Mouse (Mus musculus): ENCODE data around the gene Krt6b. TPM values are rescaled to one million over a fixed set of nuclear protein-coding genes. Genes with fewer than 3 reads are reported as not detected.

The Krt6b gene
- polyA plus RNA-seq, 1 experiment from 2014 or later: not detected

- no peak for ATAC-seq (ENCODE audit: low read depth)
- no peak within 1 kb of the TSS for H3K4me3 ChIP-seq (ENCODE audit: low read depth, low read length)
These were observed 32.8 kb downstream of the Krt6b start, which contains the start of gene Gm5478 for GRCm38 (mm10) chr15:101647280-101647679. Gene Gm5478 (minus strand): TSS chr15:101647380.

DNA sequence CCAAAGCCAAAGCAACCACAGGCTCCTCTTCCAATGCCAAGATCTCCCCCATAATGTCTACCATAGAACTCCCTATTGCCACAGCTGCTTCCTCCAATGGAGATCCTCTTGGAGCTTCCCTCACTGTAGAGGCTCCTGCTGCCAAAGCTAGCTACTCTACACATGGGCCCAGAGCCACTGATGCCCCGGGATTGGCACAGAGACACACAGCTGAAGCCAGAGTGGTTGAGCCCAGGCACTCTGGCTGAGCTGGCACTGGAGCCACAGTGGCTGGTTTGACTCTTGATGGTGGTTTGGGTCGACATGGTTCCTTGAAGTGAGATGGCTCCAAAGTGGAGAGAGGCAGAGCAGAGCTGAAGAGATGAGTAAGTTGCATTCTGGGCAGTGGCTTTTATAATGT is 52.2 kb downstream of the Krt6b start, which contains the start of gene Gm5414:
Gene Gm5414 (minus strand): TSS at position 305 of the 400 bp plus-strand sequence.
- no peak within 1 kb of the TSS for H3K27ac ChIP-seq (ENCODE audit: low read length)
- H3K9me3 ChIP-seq (replicated peaks; ENCODE audit: control insufficient read depth, low read length): no peaks in the 10 kb centered on the region
- H3K9ac ChIP-seq (ENCODE audit: low read depth, low read length): no peak within 1 kb of the TSS
- no peaks in the 10 kb centered on the region for H3K4me1 ChIP-seq (ENCODE audit: control insufficient read depth, low read depth, low read length)
- no peak within 1 kb of the TSS for H3K4me3 ChIP-seq (ENCODE audit: low read depth, low read length)
- H3K36me3 ChIP-seq (ENCODE audit: control insufficient read depth, insufficient read depth): no peaks in the 10 kb centered on the region
- 34% methylated on average over 2 of the region's 2 CpGs for WGBS (ENCODE audit: insufficient replicate concordance)
- H3K4me2 ChIP-seq (ENCODE audit: low read depth, low read length): no peak within 1 kb of the TSS
- no peaks in the 10 kb centered on the region for H3K27me3 ChIP-seq (ENCODE audit: control insufficient read depth, insufficient read depth, low read depth, low read length)
- no peak for ATAC-seq (ENCODE audit: low read depth)

More at GRCm38 (mm10) chr15:101647280-101647679, 32.8 kb downstream of the Krt6b start, which contains the start of gene Gm5478:
- H3K27me3 ChIP-seq (ENCODE audit: control insufficient read depth, insufficient read depth, low read depth, low read length): no peaks in the 10 kb centered on the region
- H3K27ac ChIP-seq (ENCODE audit: low read length): no peak within 1 kb of the TSS
- H3K36me3 ChIP-seq (ENCODE audit: control insufficient read depth, insufficient read depth): no peaks in the 10 kb centered on the region
- H3K4me1 ChIP-seq (ENCODE audit: control insufficient read depth, low read depth, low read length): no peaks in the 10 kb centered on the region
- no peaks in the 10 kb centered on the region for H3K9me3 ChIP-seq (replicated peaks; ENCODE audit: control insufficient read depth, low read length)
- no peak within 1 kb of the TSS for H3K9ac ChIP-seq (ENCODE audit: low read depth, low read length)
- H3K4me2 ChIP-seq (ENCODE audit: low read depth, low read length): no peak within 1 kb of the TSS
- 46% methylated on average over 3 of the region's 3 CpGs for WGBS (ENCODE audit: insufficient replicate concordance)

Small RNAs within 50 kb of the gene (microRNA-seq; reads per million reads assigned to microRNA genes)
- gene Gm44323 (not detected), gene Gm44342 (not detected), gene Gm44383 (not detected), gene Gm44479 (not detected)

Other genes starting within 250 kb of the Krt6b start
- gene Krt87, start 241.5 kb downstream of the Krt6b start, polyA plus RNA-seq (2015; fragmentation: Nextera tagmentation; extraction: Ambion mirVana): not detected in 2 replicates
- not detected in 2 replicates for gene Krt88, start 232.5 kb downstream of the Krt6b start, polyA plus RNA-seq (2015; fragmentation: Nextera tagmentation; extraction: Ambion mirVana)
- not detected in 2 replicates for gene Krt81, start 216.5 kb downstream of the Krt6b start, polyA plus RNA-seq (2015; fragmentation: Nextera tagmentation; extraction: Ambion mirVana)
- gene Krt86, start 206.8 kb downstream of the Krt6b start, polyA plus RNA-seq (2015; fragmentation: Nextera tagmentation; extraction: Ambion mirVana): not detected in 2 replicates
- gene Krt83, start 188.8 kb downstream of the Krt6b start, polyA plus RNA-seq (2015; fragmentation: Nextera tagmentation; extraction: Ambion mirVana): 0.26 and 0.57 TPM in 2 replicates
- not detected in 2 replicates for gene Gm49425, start 163.0 kb downstream of the Krt6b start, polyA plus RNA-seq (2015; fragmentation: Nextera tagmentation; extraction: Ambion mirVana)
- not detected in 2 replicates for gene Krt84, start 147.5 kb downstream of the Krt6b start, polyA plus RNA-seq (2015; fragmentation: Nextera tagmentation; extraction: Ambion mirVana)
- gene Krt82, start 129.6 kb downstream of the Krt6b start, polyA plus RNA-seq (2015; fragmentation: Nextera tagmentation; extraction: Ambion mirVana): not detected in 2 replicates
- not detected in 2 replicates for gene Krt90, start 117.3 kb downstream of the Krt6b start, polyA plus RNA-seq (2015; fragmentation: Nextera tagmentation; extraction: Ambion mirVana)
- not detected in 2 replicates for gene Krt75, start 106.4 kb downstream of the Krt6b start, polyA plus RNA-seq (2015; fragmentation: Nextera tagmentation; extraction: Ambion mirVana)
- gene Gm5414, start 52.1 kb downstream of the Krt6b start, polyA plus RNA-seq (2015; fragmentation: Nextera tagmentation; extraction: Ambion mirVana): not detected in 2 replicates
- gene Gm5478, start 32.9 kb downstream of the Krt6b start, polyA plus RNA-seq (2015; fragmentation: Nextera tagmentation; extraction: Ambion mirVana): not detected in 2 replicates
- gene Krt6a, start 14.0 kb upstream of the Krt6b start, polyA plus RNA-seq (2015; fragmentation: Nextera tagmentation; extraction: Ambion mirVana): not detected in 2 replicates
- gene Krt5, start 32.6 kb upstream of the Krt6b start, polyA plus RNA-seq (2015; fragmentation: Nextera tagmentation; extraction: Ambion mirVana): 0.04 and 0.05 TPM in 2 replicates
- gene Krt71, start 62.8 kb upstream of the Krt6b start, polyA plus RNA-seq (2015; fragmentation: Nextera tagmentation; extraction: Ambion mirVana): not detected in 2 replicates
- gene Krt72, start 106.2 kb upstream of the Krt6b start, polyA plus RNA-seq (2015; fragmentation: Nextera tagmentation; extraction: Ambion mirVana): not detected in 2 replicates
- gene Krt73, start 122.1 kb upstream of the Krt6b start, polyA plus RNA-seq (2015; fragmentation: Nextera tagmentation; extraction: Ambion mirVana): not detected in 2 replicates
- gene Krt2, start 137.9 kb upstream of the Krt6b start, polyA plus RNA-seq (2015; fragmentation: Nextera tagmentation; extraction: Ambion mirVana): not detected in 2 replicates
- not detected in 2 replicates for gene Krt1, start 170.5 kb upstream of the Krt6b start, polyA plus RNA-seq (2015; fragmentation: Nextera tagmentation; extraction: Ambion mirVana)
- not detected in 2 replicates for gene Krt77, start 189.4 kb upstream of the Krt6b start, polyA plus RNA-seq (2015; fragmentation: Nextera tagmentation; extraction: Ambion mirVana)
- not detected in 2 replicates for gene Krt76, start 212.6 kb upstream of the Krt6b start, polyA plus RNA-seq (2015; fragmentation: Nextera tagmentation; extraction: Ambion mirVana)
- gene Krt4, start 244.4 kb upstream of the Krt6b start, polyA plus RNA-seq (2015; fragmentation: Nextera tagmentation; extraction: Ambion mirVana): 0.07 and 0.08 TPM in 2 replicates

All from liver, embryonic 16.5 days (tissue).